ENCODE assay signal across 22 mouse cellular contexts in the genomic region with DNA sequence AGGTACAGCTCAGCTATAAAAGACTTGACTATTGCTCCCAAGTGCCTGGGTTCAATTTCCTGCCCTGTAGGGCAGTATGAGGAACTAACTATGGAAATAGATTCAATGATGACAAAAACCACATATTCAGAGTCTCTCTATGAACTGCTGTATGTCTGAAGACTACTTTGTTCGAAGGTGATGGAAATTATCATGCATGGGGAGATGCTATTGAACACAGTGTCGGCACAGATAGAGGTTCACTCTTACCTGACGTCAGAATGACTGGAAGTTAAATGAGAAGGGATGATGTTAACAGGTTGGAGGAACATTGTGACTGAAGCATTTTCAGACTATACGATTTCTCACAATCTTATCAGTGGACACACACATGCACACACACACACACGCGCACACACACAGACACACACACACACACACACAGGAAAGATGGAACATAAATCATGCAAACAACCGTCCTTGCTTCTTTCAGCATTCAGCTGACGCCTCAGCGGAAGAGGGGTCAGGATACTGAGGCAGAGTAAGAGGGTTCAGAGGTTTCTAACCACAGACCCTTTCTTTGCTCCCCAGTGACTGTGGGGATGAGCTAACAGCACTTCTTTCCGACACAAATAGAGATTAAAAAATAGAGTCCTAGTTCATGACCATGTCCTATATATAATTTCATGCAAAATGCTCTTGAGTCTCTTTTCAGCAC.
DNase-seq lines count a peak whose midpoint lies in the region; ATAC-seq and TF ChIP-seq lines count a peak whose summit lies in the region.
"Had no signal": no experiment of that assay in that cellular context is flagged by ENCODE, and none has a peak within 500 bp of the region (broad histone marks: within the 10 kb centered on the region; RNA-seq: fewer than 3 reads in every experiment).

No protein-coding gene starts in this region.

- TF ChIP-seq CTCF in thymus, adult 2 months (IDR thresholded peaks at IDR 0.05; ENCODE audit: borderline replicate concordance, control insufficient read depth, extremely low read depth, insufficient read depth, low read length, poor library complexity), result no peak
- TF ChIP-seq CTCF in midbrain, postnatal 0 days (IDR thresholded peaks at IDR 0.05), result no peak

- no peaks in the 10 kb centered on the region for H3K4me1 ChIP-seq in thymus, adult 2 months (replicated peaks; ENCODE audit: control insufficient read depth, insufficient read depth, low read length)
- no peaks in the 10 kb centered on the region for H3K4me1 ChIP-seq in midbrain, postnatal 0 days (ENCODE audit: insufficient read depth, low read length)
- H3K4me1 ChIP-seq: embryonic facial prominence, embryonic 13.5 days; hindbrain, embryonic 13.5 days; limb, embryonic 15.5 days; stomach, embryonic 15.5 days had no signal

- WGBS in thymus, adult 2 months, result 21% methylated on average over 10 of the region's 10 CpGs
- 90% methylated on average over 10 of the region's 10 CpGs for WGBS in midbrain, postnatal 0 days

- no peak for TF ChIP-seq POLR2A in thymus, adult 2 months (IDR thresholded peaks at IDR 0.05; ENCODE audit: control insufficient read depth, extremely low read depth, insufficient read depth, low read length, poor library complexity)

- no peak overlapping the region for H3K9ac ChIP-seq in midbrain, postnatal 0 days (replicated peaks; ENCODE audit: low read length, poor library complexity, severe bottlenecking)
- H3K9ac ChIP-seq: embryonic facial prominence, embryonic 13.5 days; forebrain, postnatal 0 days; hindbrain, embryonic 13.5 days; limb, embryonic 15.5 days; stomach, embryonic 15.5 days had no signal

- no peaks in the 10 kb centered on the region for H3K36me3 ChIP-seq in thymus, adult 2 months (ENCODE audit: control insufficient read depth, insufficient read depth, low read length)
- no peaks in the 10 kb centered on the region for H3K36me3 ChIP-seq in midbrain, postnatal 0 days (ENCODE audit: insufficient read depth, low read length)
- H3K36me3 ChIP-seq: embryonic facial prominence, embryonic 13.5 days; hindbrain, embryonic 13.5 days; limb, embryonic 15.5 days; stomach, embryonic 15.5 days had no signal

- ATAC-seq in granulocyte monocyte progenitor cell, adult 5-6 weeks (replicated peaks; ENCODE audit: poor library complexity, severe bottlenecking), result peak; percentile 65
- peak; percentile 22; the same call in 1 of the 2 replicates for ATAC-seq in monocyte, adult 5-6 weeks (replicated peaks; ENCODE audit: insufficient number of reproducible peaks, low FRiP score, low TSS enrichment, poor library complexity, severe bottlenecking)
- no peak for ATAC-seq in midbrain, postnatal 0 days (ENCODE audit: low FRiP score)
- ATAC-seq: forebrain, postnatal 0 days; midbrain, embryonic 16.5 days had no signal

- no peak overlapping the region for H3K27ac ChIP-seq in thymus, adult 2 months (ENCODE audit: control insufficient read depth, insufficient read depth, low read length)
- no peak overlapping the region for H3K27ac ChIP-seq in midbrain, postnatal 0 days (ENCODE audit: low read depth, low read length)
- H3K27ac ChIP-seq: embryonic facial prominence, embryonic 13.5 days; hindbrain, embryonic 13.5 days; kidney, postnatal 0 days; limb, embryonic 15.5 days; stomach, embryonic 15.5 days had no signal

- H3K9me3 ChIP-seq in midbrain, postnatal 0 days (ENCODE audit: low read length), result no peaks in the 10 kb centered on the region
- H3K9me3 ChIP-seq: embryonic facial prominence, embryonic 13.5 days; hindbrain, embryonic 13.5 days; limb, embryonic 15.5 days; stomach, embryonic 15.5 days had no signal

- no peak overlapping the region for H3K4me2 ChIP-seq in midbrain, postnatal 0 days (ENCODE audit: low read depth, low read length, poor library complexity, severe bottlenecking)
- H3K4me2 ChIP-seq: embryonic facial prominence, embryonic 13.5 days; heart, embryonic 11.5 days; hindbrain, embryonic 13.5 days; limb, embryonic 15.5 days; stomach, embryonic 15.5 days had no signal

- peak; percentile 2 for DNase-seq in thymus, adult 2 months
- DNase-seq in thymus, postnatal 10 days (ENCODE audit: low spot score in 2 of 2), result no peak
- no peak for DNase-seq in cerebellum, adult 9-11 months
- no peak for DNase-seq in urinary bladder, postnatal 10 days (ENCODE audit: low spot score)
- DNase-seq in midbrain, postnatal 0 days (ENCODE audit: low spot score), result no peak
- DNase-seq in layer of hippocampus, adult 9-11 months, result no peak
- DNase-seq: adrenal gland, postnatal 10 days; cerebellum, postnatal 10 days; forebrain, postnatal 0 days; heart, postnatal 10 days; kidney, adult 11 months; layer of hippocampus, postnatal 36 days; lung, postnatal 10 days had no signal

- no peak overlapping the region for H3K4me3 ChIP-seq in thymus, adult 2 months (ENCODE audit: control insufficient read depth, insufficient read depth, low read length)
- H3K4me3 ChIP-seq in midbrain, postnatal 0 days (ENCODE audit: low read depth, low read length), result no peak overlapping the region
- H3K4me3 ChIP-seq: embryonic facial prominence, embryonic 13.5 days; hindbrain, embryonic 13.5 days; limb, embryonic 15.5 days; stomach, embryonic 15.5 days had no signal

- no peaks in the 10 kb centered on the region for H3K27me3 ChIP-seq in thymus, adult 2 months (ENCODE audit: control insufficient read depth, insufficient read depth, low read length)
- H3K27me3 ChIP-seq in midbrain, postnatal 0 days (ENCODE audit: insufficient read depth, low read length), result no peaks in the 10 kb centered on the region
- H3K27me3 ChIP-seq: embryonic facial prominence, embryonic 13.5 days; hindbrain, embryonic 13.5 days; limb, embryonic 15.5 days; stomach, embryonic 15.5 days had no signal
